Mouse (Mus musculus) ovary, postnatal 10 days (tissue): Measurements from ENCODE around the gene Tbc1d9b.

Experiments
- DNase-seq: peaks from one replicate; pipeline ENCODE4 v3.0.0; 2022; ENCODE audit warnings: low spot score

Gene Tbc1d9b

GRCm38 (mm10) chr11:50176351-50176750 is 45.2 kb downstream of the Tbc1d9b start:
- no peak for DNase-seq

- no peak for DNase-seq
These were observed 45.9 kb downstream of the Tbc1d9b start for GRCm38 (mm10) chr11:50177111-50177510.

GRCm38 (mm10) chr11:50178532-50179488 is 47.6 kb downstream of the Tbc1d9b start:
- no peak for DNase-seq

GRCm38 (mm10) chr11:50180478-50181231 is 49.5 kb downstream of the Tbc1d9b start:
- DNase-seq = no peak

GRCm38 (mm10) chr11:50182702-50183101 is 51.5 kb downstream of the Tbc1d9b start:
- no peak for DNase-seq

- DNase-seq = no peak
These were observed 53.6 kb downstream of the Tbc1d9b start for GRCm38 (mm10) chr11:50184788-50185187.

- DNase-seq = no peak
These were observed 57.5 kb downstream of the Tbc1d9b start for GRCm38 (mm10) chr11:50188682-50189081.

- DNase-seq = no peak
These were observed 59.2 kb downstream of the Tbc1d9b start for GRCm38 (mm10) chr11:50190362-50190761.

GRCm38 (mm10) chr11:50192278-50192677 is 61.1 kb downstream of the Tbc1d9b start:
- DNase-seq = no peak

GRCm38 (mm10) chr11:50194070-50194469 is 62.9 kb downstream of the Tbc1d9b start:
- DNase-seq = no peak

- DNase-seq = no peak
These were observed 63.6 kb downstream of the Tbc1d9b start for GRCm38 (mm10) chr11:50194793-50195192.

GRCm38 (mm10) chr11:50197500-50197899 is 66.3 kb downstream of the Tbc1d9b start:
- no peak for DNase-seq

- DNase-seq = no peak
These were observed 67.1 kb downstream of the Tbc1d9b start for GRCm38 (mm10) chr11:50198219-50198846.

GRCm38 (mm10) chr11:50198916-50199315 is 67.7 kb downstream of the Tbc1d9b start:
- DNase-seq = no peak

- no peak for DNase-seq
These were observed 69.4 kb downstream of the Tbc1d9b start for GRCm38 (mm10) chr11:50200613-50201012.

GRCm38 (mm10) chr11:50201590-50201989 is 70.4 kb downstream of the Tbc1d9b start:
- DNase-seq = no peak

GRCm38 (mm10) chr11:50203302-50203827 is 72.2 kb downstream of the Tbc1d9b start:
- no peak for DNase-seq

- no peak for DNase-seq
These were observed 74.2 kb downstream of the Tbc1d9b start for GRCm38 (mm10) chr11:50205434-50205833.

GRCm38 (mm10) chr11:50206037-50206436 is 74.8 kb downstream of the Tbc1d9b start:
- DNase-seq = no peak

- DNase-seq = no peak
These were observed 76.1 kb downstream of the Tbc1d9b start for GRCm38 (mm10) chr11:50207344-50207743.

- DNase-seq = no peak
These were observed 76.8 kb downstream of the Tbc1d9b start for GRCm38 (mm10) chr11:50208039-50208438.

GRCm38 (mm10) chr11:50210101-50210504 is 78.9 kb downstream of the Tbc1d9b start:
- DNase-seq = peak; percentile 63
